Mouse (Mus musculus): ENCODE measurements around the gene Abcc6. TPM values are rescaled to one million over a fixed set of nuclear protein-coding genes. Genes with fewer than 3 reads are reported as not detected.

The Abcc6 gene
- polyA plus RNA-seq, 1 experiment: not detected

- TF ChIP-seq EP300 (IDR thresholded peaks at IDR 0.05; ENCODE audit: insufficient read depth, low read depth, low read length): no peak
- no peak for TF ChIP-seq POLR2A (IDR thresholded peaks at IDR 0.05; ENCODE audit: insufficient read depth, low read length)
- peak; percentile 15 for TF ChIP-seq CTCF (IDR thresholded peaks at IDR 0.05; ENCODE audit: low read depth, low read length)
- Histone ChIP-seq H3K36me3 (ENCODE audit: control insufficient read depth, insufficient read depth, low read length, poor library complexity, severe bottlenecking) (no peaks in the 10 kb centered on the region), H3K27me3 (ENCODE audit: control insufficient read depth, insufficient read depth, low read length, poor library complexity, severe bottlenecking) (no peaks in the 10 kb centered on the region), H3K27ac (ENCODE audit: insufficient read depth, low read length) (no peak overlapping the region), H3K9me3 (replicated peaks; ENCODE audit: control insufficient read depth, insufficient read depth, low read length, poor library complexity, severe bottlenecking) (no peaks in the 10 kb centered on the region), H3K9ac (ENCODE audit: low read depth, poor library complexity, severe bottlenecking) (no peak overlapping the region), H3K4me1 (ENCODE audit: control insufficient read depth, insufficient read depth, low read length) (no peaks in the 10 kb centered on the region), H3K4me3 (ENCODE audit: low read depth, low read length) (no peak overlapping the region)
Observed at GRCm38 (mm10) chr7:46002748-46003147, 27.4 kb downstream of the Abcc6 start.

GRCm38 (mm10) chr7:46000577-46000976 lies 29.5 kb downstream of the Abcc6 start:
- no peak for TF ChIP-seq CTCF (IDR thresholded peaks at IDR 0.05; ENCODE audit: low read depth, low read length)
- TF ChIP-seq POLR2A (IDR thresholded peaks at IDR 0.05; ENCODE audit: insufficient read depth, low read length): no peak
- TF ChIP-seq EP300 (IDR thresholded peaks at IDR 0.05; ENCODE audit: insufficient read depth, low read depth, low read length): no peak
- Histone ChIP-seq H3K9me3 (replicated peaks; ENCODE audit: control insufficient read depth, insufficient read depth, low read length, poor library complexity, severe bottlenecking) (no peaks in the 10 kb centered on the region), H3K4me3 (ENCODE audit: low read depth, low read length) (no peak overlapping the region), H3K27me3 (ENCODE audit: control insufficient read depth, insufficient read depth, low read length, poor library complexity, severe bottlenecking) (no peaks in the 10 kb centered on the region), H3K4me1 (ENCODE audit: control insufficient read depth, insufficient read depth, low read length) (no peaks in the 10 kb centered on the region), H3K36me3 (ENCODE audit: control insufficient read depth, insufficient read depth, low read length, poor library complexity, severe bottlenecking) (no peaks in the 10 kb centered on the region), H3K9ac (ENCODE audit: low read depth, poor library complexity, severe bottlenecking) (no peak overlapping the region), H3K27ac (ENCODE audit: insufficient read depth, low read length) (no peak overlapping the region)

DNA sequence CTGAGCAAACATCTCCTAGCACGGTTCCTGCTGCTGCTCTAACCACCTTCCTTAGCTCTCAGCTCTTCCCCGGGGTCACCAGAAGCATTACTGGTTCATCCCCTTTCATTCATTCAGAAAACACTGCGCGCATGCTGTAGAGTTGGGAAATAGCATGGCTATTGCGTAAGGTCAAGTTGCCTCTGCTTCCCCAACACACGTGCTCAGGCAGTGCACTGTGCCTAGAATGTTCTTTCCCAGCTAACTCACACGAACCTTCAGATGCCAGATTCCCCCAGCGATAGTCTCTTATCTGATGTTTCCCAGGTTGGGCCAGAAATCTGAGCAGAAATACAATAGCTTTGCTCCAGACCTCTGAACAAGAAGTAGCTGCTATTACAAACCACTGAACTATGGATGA lies 37.6 kb downstream of the Abcc6 start:
- Histone ChIP-seq H3K27me3 (ENCODE audit: control insufficient read depth, insufficient read depth, low read length, poor library complexity, severe bottlenecking) (no peaks in the 10 kb centered on the region), H3K4me1 (ENCODE audit: control insufficient read depth, insufficient read depth, low read length) (no peaks in the 10 kb centered on the region), H3K9ac (ENCODE audit: low read depth, poor library complexity, severe bottlenecking) (no peak overlapping the region), H3K9me3 (replicated peaks; ENCODE audit: control insufficient read depth, insufficient read depth, low read length, poor library complexity, severe bottlenecking) (no peaks in the 10 kb centered on the region), H3K4me3 (ENCODE audit: low read depth, low read length) (no peak overlapping the region), H3K36me3 (ENCODE audit: control insufficient read depth, insufficient read depth, low read length, poor library complexity, severe bottlenecking) (no peaks in the 10 kb centered on the region), H3K27ac (ENCODE audit: insufficient read depth, low read length) (no peak overlapping the region)
- no peak for TF ChIP-seq POLR2A (IDR thresholded peaks at IDR 0.05; ENCODE audit: insufficient read depth, low read length)
- TF ChIP-seq EP300 (IDR thresholded peaks at IDR 0.05; ENCODE audit: insufficient read depth, low read depth, low read length): no peak
- no peak for TF ChIP-seq CTCF (IDR thresholded peaks at IDR 0.05; ENCODE audit: low read depth, low read length)

DNA sequence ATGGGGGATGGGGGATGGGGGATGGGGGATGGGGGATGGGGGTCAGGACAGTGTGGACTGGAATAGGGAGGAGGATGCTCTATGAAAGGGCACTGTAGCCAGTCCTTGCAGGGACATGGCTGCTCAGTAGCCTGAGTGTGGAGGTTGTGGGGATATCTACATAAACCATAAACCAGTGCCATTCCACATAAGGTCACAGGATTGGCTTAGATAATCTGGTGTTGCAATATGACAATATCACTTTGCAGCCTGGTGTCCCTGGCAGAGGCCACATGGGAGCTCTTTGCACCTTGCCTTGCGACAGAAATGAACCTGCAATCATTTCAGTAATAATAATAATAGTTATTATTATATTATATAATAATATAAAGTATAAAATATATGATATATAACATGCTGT lies 41.8 kb downstream of the Abcc6 start:
- Histone ChIP-seq H3K27me3 (ENCODE audit: control insufficient read depth, insufficient read depth, low read length, poor library complexity, severe bottlenecking) (no peaks in the 10 kb centered on the region), H3K27ac (ENCODE audit: insufficient read depth, low read length) (no peak overlapping the region), H3K36me3 (ENCODE audit: control insufficient read depth, insufficient read depth, low read length, poor library complexity, severe bottlenecking) (no peaks in the 10 kb centered on the region), H3K9ac (ENCODE audit: low read depth, poor library complexity, severe bottlenecking) (no peak overlapping the region), H3K9me3 (replicated peaks; ENCODE audit: control insufficient read depth, insufficient read depth, low read length, poor library complexity, severe bottlenecking) (no peaks in the 10 kb centered on the region), H3K4me1 (ENCODE audit: control insufficient read depth, insufficient read depth, low read length) (no peaks in the 10 kb centered on the region), H3K4me3 (ENCODE audit: low read depth, low read length) (no peak overlapping the region)
- TF ChIP-seq POLR2A (IDR thresholded peaks at IDR 0.05; ENCODE audit: insufficient read depth, low read length): no peak
- no peak for TF ChIP-seq CTCF (IDR thresholded peaks at IDR 0.05; ENCODE audit: low read depth, low read length)
- TF ChIP-seq EP300 (IDR thresholded peaks at IDR 0.05; ENCODE audit: insufficient read depth, low read depth, low read length): no peak

GRCm38 (mm10) chr7:45986893-45987292 lies 43.2 kb downstream of the Abcc6 start:
- Histone ChIP-seq H3K9me3 (replicated peaks; ENCODE audit: control insufficient read depth, insufficient read depth, low read length, poor library complexity, severe bottlenecking) (no peaks in the 10 kb centered on the region), H3K4me1 (ENCODE audit: control insufficient read depth, insufficient read depth, low read length) (no peaks in the 10 kb centered on the region), H3K27ac (ENCODE audit: insufficient read depth, low read length) (no peak overlapping the region), H3K9ac (ENCODE audit: low read depth, poor library complexity, severe bottlenecking) (no peak overlapping the region), H3K27me3 (ENCODE audit: control insufficient read depth, insufficient read depth, low read length, poor library complexity, severe bottlenecking) (no peaks in the 10 kb centered on the region), H3K4me3 (ENCODE audit: low read depth, low read length) (no peak overlapping the region), H3K36me3 (ENCODE audit: control insufficient read depth, insufficient read depth, low read length, poor library complexity, severe bottlenecking) (no peaks in the 10 kb centered on the region)
- no peak for TF ChIP-seq CTCF (IDR thresholded peaks at IDR 0.05; ENCODE audit: low read depth, low read length)
- TF ChIP-seq POLR2A (IDR thresholded peaks at IDR 0.05; ENCODE audit: insufficient read depth, low read length): no peak
- TF ChIP-seq EP300 (IDR thresholded peaks at IDR 0.05; ENCODE audit: insufficient read depth, low read depth, low read length): no peak

DNA sequence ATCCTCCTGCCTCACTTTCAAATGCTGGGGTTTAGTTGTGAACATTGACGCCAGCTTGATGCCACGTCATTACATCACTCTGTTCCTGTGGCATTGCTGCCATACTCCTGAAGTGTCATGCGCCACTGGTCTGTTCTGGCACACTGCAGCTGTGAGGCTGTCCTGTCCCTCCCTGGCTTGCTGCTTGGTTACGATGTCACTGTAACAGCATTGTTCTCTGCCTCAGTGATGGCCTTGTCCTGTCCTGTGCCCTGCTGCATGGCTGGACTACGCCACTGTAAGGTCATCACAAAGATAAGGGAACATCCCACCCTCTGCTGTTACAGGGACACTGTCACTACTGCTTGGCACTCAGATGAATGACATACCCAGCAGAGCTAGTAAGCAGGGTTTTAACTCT lies 48.5 kb downstream of the Abcc6 start:
- Histone ChIP-seq H3K4me3 (ENCODE audit: low read depth, low read length) (no peak overlapping the region), H3K27ac (ENCODE audit: insufficient read depth, low read length) (no peak overlapping the region), H3K9ac (ENCODE audit: low read depth, poor library complexity, severe bottlenecking) (no peak overlapping the region), H3K27me3 (ENCODE audit: control insufficient read depth, insufficient read depth, low read length, poor library complexity, severe bottlenecking) (no peaks in the 10 kb centered on the region), H3K36me3 (ENCODE audit: control insufficient read depth, insufficient read depth, low read length, poor library complexity, severe bottlenecking) (no peaks in the 10 kb centered on the region), H3K9me3 (replicated peaks; ENCODE audit: control insufficient read depth, insufficient read depth, low read length, poor library complexity, severe bottlenecking) (no peaks in the 10 kb centered on the region), H3K4me1 (ENCODE audit: control insufficient read depth, insufficient read depth, low read length) (no peaks in the 10 kb centered on the region)
- TF ChIP-seq CTCF (IDR thresholded peaks at IDR 0.05; ENCODE audit: low read depth, low read length): no peak
- no peak for TF ChIP-seq POLR2A (IDR thresholded peaks at IDR 0.05; ENCODE audit: insufficient read depth, low read length)
- no peak for TF ChIP-seq EP300 (IDR thresholded peaks at IDR 0.05; ENCODE audit: insufficient read depth, low read depth, low read length)
